23 mouse cellular contexts compared by ENCODE assay signal in the genomic region with DNA sequence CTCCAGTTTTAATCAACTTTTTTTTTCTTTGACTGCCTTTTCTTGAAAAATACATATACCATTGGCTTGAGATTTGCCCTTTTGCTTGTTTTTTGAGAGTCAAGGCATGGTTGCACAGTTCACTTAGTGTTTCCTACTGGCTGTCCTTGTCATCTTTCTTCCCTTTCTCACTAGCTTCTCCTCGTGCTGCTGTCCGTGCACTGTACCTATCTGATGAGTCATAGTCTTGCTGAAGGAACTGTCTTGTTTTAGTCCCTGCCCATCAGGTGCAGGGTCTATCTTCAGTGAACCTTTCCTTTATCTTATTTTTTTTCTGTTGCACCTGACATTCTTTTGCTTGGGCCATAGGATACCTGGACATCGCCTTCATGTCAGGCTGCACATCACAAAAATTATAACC.
"Had no signal": no experiment of that assay in that cellular context is flagged by ENCODE, and none has a peak within 500 bp of the region (broad histone marks: within the 10 kb centered on the region; RNA-seq: fewer than 3 reads in every experiment).

No protein-coding gene starts in this region.

- H3K27ac ChIP-seq: gastrocnemius, adult 2 months; heart, embryonic 10.5 days; hindbrain, embryonic 13.5 days; hindbrain, embryonic 15.5 days; hindbrain, postnatal 0 days; kidney, embryonic 15.5 days; kidney, postnatal 0 days; limb, embryonic 13.5 days; limb, embryonic 15.5 days; liver, embryonic 12.5 days had no signal

- H3K4me3 ChIP-seq: gastrocnemius, adult 2 months; heart, embryonic 10.5 days; heart, embryonic 12.5 days; hindbrain, embryonic 13.5 days; hindbrain, embryonic 15.5 days; kidney, embryonic 15.5 days; limb, embryonic 13.5 days; limb, embryonic 15.5 days; liver, embryonic 12.5 days had no signal

- H3K9ac ChIP-seq: heart, embryonic 12.5 days; hindbrain, embryonic 13.5 days; hindbrain, embryonic 15.5 days; kidney, embryonic 15.5 days; limb, embryonic 13.5 days; limb, embryonic 15.5 days; liver, embryonic 12.5 days had no signal

- H3K4me1 ChIP-seq: heart, embryonic 10.5 days; hindbrain, embryonic 15.5 days; kidney, embryonic 15.5 days had no signal

- DNase-seq: gastrocnemius, adult 2 months; gastrocnemius, postnatal 14 days; gastrocnemius, postnatal 36 days; heart, adult 18-20 months; heart, postnatal 10 days; kidney, adult 11 months; kidney, adult 2 months; kidney, adult 9 months; kidney, postnatal 14 days; kidney, postnatal 36 days; layer of hippocampus, adult 9-11 months; layer of hippocampus, postnatal 36 days; left cerebral cortex, postnatal 4 days had no signal

- H3K9me3 ChIP-seq: heart, embryonic 10.5 days; heart, embryonic 12.5 days; hindbrain, embryonic 13.5 days; hindbrain, embryonic 15.5 days; kidney, embryonic 15.5 days; limb, embryonic 13.5 days; limb, embryonic 15.5 days; liver, embryonic 12.5 days had no signal

- H3K36me3 ChIP-seq: heart, embryonic 10.5 days; heart, embryonic 12.5 days; hindbrain, embryonic 13.5 days; hindbrain, embryonic 15.5 days; limb, embryonic 13.5 days; limb, embryonic 15.5 days; liver, embryonic 12.5 days had no signal

- H3K27me3 ChIP-seq: heart, embryonic 12.5 days; hindbrain, embryonic 13.5 days; hindbrain, embryonic 15.5 days; kidney, embryonic 15.5 days; limb, embryonic 13.5 days; limb, embryonic 15.5 days; liver, embryonic 12.5 days had no signal

- H3K4me2 ChIP-seq: heart, embryonic 12.5 days; hindbrain, embryonic 13.5 days; hindbrain, embryonic 15.5 days; kidney, embryonic 15.5 days; limb, embryonic 13.5 days; limb, embryonic 15.5 days; liver, embryonic 12.5 days had no signal
